Mouse (Mus musculus) stomach, postnatal 0 days (tissue): ENCODE data around the gene Tnfaip8l1.
A peak's percentile ranks its signal among the peaks of the same experiment; 100 is the strongest.

Source experiments
- CTCF ChIP-seq: IDR thresholded peaks from 2 replicates; pipeline ENCODE4 v1.5.1; 2016; ENCODE audit warnings: antibody characterized with exemption, low read depth, mild to moderate bottlenecking, moderate library complexity
- EP300 ChIP-seq: optimal IDR thresholded peaks from 2 replicates; pipeline ENCODE3; 2016; ENCODE audit warnings: antibody characterized with exemption

DNA sequence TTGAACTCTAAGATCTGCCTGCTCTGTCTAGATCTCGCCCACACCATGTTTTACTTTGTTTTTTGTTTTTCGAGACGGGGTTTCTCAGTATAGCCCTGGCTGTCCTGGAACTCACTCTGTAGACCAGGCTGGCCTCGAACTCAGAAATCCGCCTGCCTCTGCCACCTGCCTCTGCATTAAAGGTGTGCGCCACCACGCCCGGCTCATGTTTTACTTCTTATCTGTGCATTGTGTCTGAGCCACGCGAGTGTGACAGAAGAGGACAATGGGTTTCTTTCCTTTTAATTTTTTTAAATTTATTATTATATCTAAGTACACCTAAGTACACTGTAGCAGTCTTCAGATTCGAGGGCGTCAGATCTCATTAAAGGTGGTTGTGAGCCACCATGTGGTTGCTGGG is 57.0 kb downstream of the Tnfaip8l1 start:
- no peak for TF ChIP-seq CTCF
- TF ChIP-seq EP300, result peak; percentile 11
